Mouse (Mus musculus) hindbrain, embryonic 14.5 days (tissue): Measurements from ENCODE around the gene Adgrf3. TPM values are rescaled to one million over a fixed set of nuclear protein-coding genes. Genes with fewer than 3 reads are reported as not detected.

Source experiments
- ATAC-seq: fragments of 200-750 bp; cut with Nextera tagmentation; 2 replicates; pipeline ENCODE4 v1.8.0; 2017; ENCODE audit warnings: moderate number of reproducible peaks, mild to moderate bottlenecking, moderate TSS enrichment, moderate library complexity; ENCODE audit not compliant: low FRiP score
- DNase-seq: peaks from one replicate; pipeline ENCODE4 v3.0.0-alpha.2; 2015; ENCODE audit warnings: low spot score
- H3K27ac ChIP-seq: fragments of 300-500 bp; sonication (generic); 2 replicates; pipeline ENCODE4 v1.5.1; 2014; ENCODE audit warnings: mild to moderate bottlenecking, moderate library complexity
- H3K27me3 ChIP-seq: fragments of 300-500 bp; sonication (generic); 2 replicates; pipeline ENCODE4 v1.6.1; 2014; ENCODE audit warnings: mild to moderate bottlenecking, low read length, mixed read lengths; ENCODE audit not compliant: control insufficient read depth, insufficient read depth
- H3K36me3 ChIP-seq: fragments of 300-500 bp; sonication (generic); replicated peaks from 2 replicates; pipeline ENCODE4 v1.6.1; 2014; ENCODE audit not compliant: control insufficient read depth, insufficient read depth
- H3K4me1 ChIP-seq: fragments of 300-500 bp; sonication (generic); replicated peaks from 2 replicates; pipeline ENCODE4 v1.6.1; 2014; ENCODE audit warnings: antibody characterized with exemption, low read length, mixed read lengths; ENCODE audit not compliant: control insufficient read depth, insufficient read depth
- H3K4me2 ChIP-seq: fragments of 300-500 bp; sonication (generic); replicated peaks from 2 replicates; pipeline ENCODE4 v1.6.1; 2014; ENCODE audit warnings: mild to moderate bottlenecking, moderate library complexity
- H3K4me3 ChIP-seq: fragments of 300-500 bp; sonication (generic); replicated peaks from 2 replicates; pipeline ENCODE4 v1.5.1; 2014; ENCODE audit warnings: mild to moderate bottlenecking, low read length
- H3K9ac ChIP-seq: fragments of 300-500 bp; sonication (generic); 2 replicates; pipeline ENCODE4 v1.6.1; 2014
- H3K9me3 ChIP-seq: fragments of 300-500 bp; sonication (generic); 2 replicates; pipeline ENCODE4 v1.6.1; 2016; ENCODE audit warnings: low read length; ENCODE audit not compliant: control insufficient read depth
- WGBS: fragments of 180-500 bp; shearing (Covaris S2); extraction: QIAGEN DNeasy Blood & Tissue Kit; methylation state at CpG from one replicate; pipeline ENCODE4 v1.1.7; 2014; 5-methylcytosine and 5-hydroxymethylcytosine counted together
- polyA plus RNA-seq: library from polyadenylated mRNA; unstranded; fragments of >200 nt; fragmentation: Nextera tagmentation; extraction: Ambion mirVana; gene quantifications from 2 replicates; pipeline ENCODE4 v1.2.1, GENCODE M21; 2014

Adgrf3 gene
- polyA plus RNA-seq, 1 experiment from 2014 or later = not detected

DNA sequence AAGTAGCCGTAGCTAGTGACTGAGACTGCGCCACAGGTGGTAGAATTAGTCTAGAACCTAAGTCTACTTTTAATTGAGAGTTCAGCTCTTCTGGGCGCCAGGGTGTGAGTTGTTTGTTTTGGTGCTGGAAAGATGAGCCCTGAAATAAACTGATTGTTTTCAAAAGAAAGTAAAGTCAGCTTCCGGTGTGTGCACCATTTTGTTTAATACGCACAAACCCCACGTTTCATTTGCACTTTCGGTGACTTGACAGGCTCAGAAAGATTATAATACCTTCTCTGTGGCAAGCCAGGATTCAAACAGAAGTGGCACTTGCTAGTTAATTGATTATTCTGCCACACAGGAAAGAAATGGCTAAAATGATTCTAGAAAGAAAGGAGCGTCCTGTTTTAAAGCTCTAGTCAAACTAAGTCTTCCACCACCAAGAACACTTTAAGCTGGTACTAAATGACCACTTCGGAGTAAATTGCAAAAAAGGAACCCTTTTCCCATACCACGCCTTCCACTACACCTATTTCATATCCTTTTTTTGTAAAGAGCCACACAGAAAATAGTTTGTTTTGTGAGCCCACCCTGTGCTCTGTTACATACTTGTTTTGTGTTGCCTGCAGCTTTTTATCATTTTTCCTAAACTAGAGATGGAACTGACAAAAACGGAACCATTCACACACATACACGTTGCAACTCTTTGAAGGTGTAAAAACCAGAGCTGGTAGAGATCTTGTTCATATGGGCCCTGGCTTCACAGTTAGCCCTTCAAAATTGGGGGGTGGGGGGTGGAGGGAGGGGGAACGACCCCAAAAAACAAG lies 49.5 kb downstream of the Adgrf3 start:
- Histone ChIP-seq H3K9me3 (no peaks in the 10 kb centered on the region), H3K4me1 (peaks cover 21% of the 10 kb centered on the region), H3K27ac (peak overlapping the region; percentile 85), H3K9ac (peak overlapping the region; percentile 77), H3K27me3 (no peaks in the 10 kb centered on the region), H3K4me2 (peak overlapping the region; percentile 63), H3K4me3 (peak overlapping the region; percentile 74), H3K36me3 (no peaks in the 10 kb centered on the region)
- no peak for DNase-seq
- 40% methylated on average over 13 of the region's 13 CpGs for WGBS
- no peak for ATAC-seq

DNA sequence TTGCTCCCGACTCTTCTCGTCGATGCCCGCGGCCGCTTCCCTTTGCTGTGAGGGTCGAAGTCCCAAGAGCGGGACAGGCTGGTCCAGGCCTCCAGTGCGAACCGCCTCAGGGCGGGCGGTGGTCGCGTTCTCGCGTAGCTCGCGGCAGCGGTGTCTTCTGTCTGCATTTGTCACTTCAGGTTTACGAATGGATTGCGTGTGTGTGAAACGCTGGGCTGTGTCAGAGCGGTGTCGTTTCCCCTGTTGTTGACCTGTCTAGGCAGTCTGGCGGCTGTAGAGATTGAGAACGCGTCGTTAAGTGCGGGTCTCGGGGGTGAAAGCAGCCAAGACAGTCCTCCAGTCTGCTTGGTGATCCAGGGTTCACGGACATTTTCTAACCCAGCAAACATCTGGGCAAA lies 50.1 kb downstream of the Adgrf3 start:
- H3K4me3 ChIP-seq = peak overlapping the region; percentile 74
- H3K4me1 ChIP-seq = peaks cover 21% of the 10 kb centered on the region
- peak overlapping the region; percentile 63 for H3K4me2 ChIP-seq
- H3K9ac ChIP-seq = peak overlapping the region; percentile 77
- WGBS = under 1% methylated on average over 31 of the region's 31 CpGs
- no peaks in the 10 kb centered on the region for H3K36me3 ChIP-seq
- no peaks in the 10 kb centered on the region for H3K9me3 ChIP-seq
- DNase-seq (no peak), ATAC-seq (peak; percentile 79)
- H3K27ac ChIP-seq = peak overlapping the region; percentile 85
- H3K27me3 ChIP-seq = no peaks in the 10 kb centered on the region

DNA sequence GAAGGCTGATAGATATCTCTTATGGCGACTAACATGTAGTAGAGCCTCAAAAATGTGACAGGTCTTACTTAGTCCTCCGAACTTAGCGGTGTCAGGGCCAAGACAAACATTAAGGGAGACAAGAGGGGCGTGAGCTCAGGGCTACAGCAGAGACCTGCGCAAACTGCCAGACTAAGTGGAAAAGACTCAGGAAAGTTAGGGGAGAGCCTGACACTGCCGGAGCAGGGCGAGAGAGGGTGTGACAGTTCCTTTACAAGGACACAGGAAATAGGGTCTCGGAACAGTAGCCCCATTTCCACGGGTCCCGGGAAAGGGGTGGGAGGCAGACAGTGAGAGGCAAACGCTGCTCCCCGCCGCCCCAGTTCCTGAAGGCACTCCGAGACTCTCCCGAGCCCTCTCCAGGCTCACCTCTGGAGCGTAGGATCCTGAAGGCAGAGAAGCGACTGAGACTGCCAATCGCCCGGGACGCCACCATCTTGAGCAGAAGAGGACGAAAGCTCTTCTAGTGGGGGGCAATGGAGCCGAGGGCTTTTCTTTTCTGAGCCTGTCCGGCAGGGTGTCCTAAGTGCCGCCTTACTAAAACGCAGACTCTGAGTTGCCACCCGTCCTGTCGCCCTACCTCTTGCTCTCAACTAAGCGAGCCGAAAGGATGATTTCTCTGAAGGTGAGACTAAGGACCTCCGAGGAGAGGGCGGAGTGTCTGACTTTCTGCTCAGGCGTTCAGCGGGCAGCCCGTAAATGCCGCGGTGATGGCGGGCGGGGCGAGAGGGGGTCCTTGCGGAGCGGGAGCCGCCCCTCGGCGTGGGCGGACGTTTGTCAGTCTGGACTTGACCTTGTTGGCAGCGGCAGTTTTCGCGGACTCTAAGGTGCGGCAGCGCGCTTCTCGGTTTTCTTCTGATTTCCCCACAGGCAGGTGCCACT lies 50.8 kb downstream of the Adgrf3 start, which contains the start of the genes Hadha and Hadhb:
Gene Hadha (minus strand): TSS at position 689 of the 921 bp plus-strand sequence.
Gene Hadhb (plus strand): TSS at position 775 of the 921 bp plus-strand sequence.
- DNase-seq (peak; percentile 88), ATAC-seq (peak; percentile 92)
- H3K4me3 ChIP-seq = peak within 1 kb of the TSS; percentile 74
- H3K9me3 ChIP-seq = no peaks in the 10 kb centered on the region
- H3K9ac ChIP-seq = peak within 1 kb of the TSS; percentile 77
- under 1% methylated on average over 53 of the region's 53 CpGs for WGBS
- H3K4me2 ChIP-seq = peak within 1 kb of the TSS; percentile 63
- no peaks in the 10 kb centered on the region for H3K27me3 ChIP-seq
- no peaks in the 10 kb centered on the region for H3K36me3 ChIP-seq
- H3K27ac ChIP-seq = peak within 1 kb of the TSS; percentile 85
- peaks cover 21% of the 10 kb centered on the region for H3K4me1 ChIP-seq

DNA sequence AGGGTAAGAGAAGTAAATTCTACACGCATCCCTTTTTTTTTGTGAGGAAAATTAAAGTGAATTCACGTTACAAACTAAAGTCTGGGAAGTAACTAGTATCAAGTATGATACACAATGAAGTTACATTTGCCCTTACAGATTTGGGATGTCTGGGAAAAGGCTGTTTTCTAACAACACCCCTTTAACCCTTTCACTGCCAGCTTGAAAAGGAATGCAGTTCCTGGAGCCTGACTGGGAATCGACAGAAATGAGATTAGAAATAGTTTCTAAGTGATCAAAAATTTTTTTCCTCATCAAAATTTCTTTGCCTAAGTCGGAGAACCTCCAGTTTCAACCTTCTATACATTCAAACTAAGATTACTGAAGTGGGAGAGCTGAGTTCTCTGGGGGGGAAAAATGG lies 51.5 kb downstream of the Adgrf3 start:
- Histone ChIP-seq H3K4me3 (peak overlapping the region; percentile 74), H3K9me3 (no peaks in the 10 kb centered on the region), H3K4me1 (peaks cover 21% of the 10 kb centered on the region), H3K27me3 (no peaks in the 10 kb centered on the region), H3K4me2 (peak overlapping the region; percentile 63), H3K36me3 (no peaks in the 10 kb centered on the region), H3K9ac (peak overlapping the region; percentile 77), H3K27ac (no peak overlapping the region)
- peak; percentile 47 for DNase-seq
- no peak for ATAC-seq
- WGBS = 19% methylated on average over 4 of the region's 4 CpGs

DNA sequence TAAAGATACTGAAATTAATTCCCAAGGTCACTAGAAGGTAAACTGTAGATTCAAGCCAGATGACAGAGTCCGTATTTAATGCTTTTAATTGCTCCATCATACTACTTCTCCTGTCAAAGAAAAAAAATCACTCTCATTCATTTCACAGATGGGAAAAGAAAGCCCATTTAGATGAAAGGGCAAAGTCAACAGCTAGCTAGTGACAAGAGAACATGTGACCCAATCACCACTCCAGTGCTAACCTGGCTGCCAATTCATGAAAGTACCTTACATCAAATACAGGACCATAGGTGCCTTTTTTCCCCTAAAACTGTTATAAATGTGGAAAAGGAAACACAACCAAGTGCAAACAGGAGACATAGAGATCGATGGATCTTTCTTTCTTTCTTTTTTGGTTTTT lies 52.3 kb downstream of the Adgrf3 start:
- H3K36me3 ChIP-seq = no peaks in the 10 kb centered on the region
- no peaks in the 10 kb centered on the region for H3K9me3 ChIP-seq
- no peak overlapping the region for H3K4me2 ChIP-seq
- WGBS = 90% methylated on average over 2 of the region's 2 CpGs
- H3K9ac ChIP-seq = no peak overlapping the region
- peaks cover 21% of the 10 kb centered on the region for H3K4me1 ChIP-seq
- DNase-seq (no peak), ATAC-seq (no peak)
- H3K27me3 ChIP-seq = no peaks in the 10 kb centered on the region
- no peak overlapping the region for H3K4me3 ChIP-seq
- H3K27ac ChIP-seq = no peak overlapping the region

DNA sequence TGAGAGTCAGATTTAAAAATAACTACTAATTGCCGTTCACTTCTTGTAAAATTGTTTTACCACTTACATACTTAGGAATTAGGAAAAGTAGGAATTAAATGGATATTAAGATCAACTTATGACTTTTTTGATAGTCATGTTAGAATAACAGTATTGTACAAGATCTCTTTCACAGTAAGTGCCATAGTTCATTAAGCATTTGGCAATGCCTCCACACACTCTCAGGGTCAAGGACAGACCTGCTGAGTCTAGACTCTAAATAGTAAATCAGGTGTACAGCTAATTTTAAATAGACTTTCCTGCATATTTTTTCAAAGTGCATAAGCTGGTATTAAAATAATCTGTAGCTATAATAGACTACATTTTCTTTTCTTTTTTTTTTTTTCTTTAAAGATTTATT lies 53.1 kb downstream of the Adgrf3 start:
- Histone ChIP-seq H3K9me3 (no peaks in the 10 kb centered on the region), H3K4me3 (no peak overlapping the region), H3K4me1 (peaks cover 17% of the 10 kb centered on the region), H3K36me3 (no peaks in the 10 kb centered on the region), H3K9ac (no peak overlapping the region), H3K27me3 (no peaks in the 10 kb centered on the region), H3K4me2 (no peak overlapping the region), H3K27ac (no peak overlapping the region)
- ATAC-seq (no peak), DNase-seq (no peak)
- 87% methylated on average over 1 of the region's 1 CpGs for WGBS

DNA sequence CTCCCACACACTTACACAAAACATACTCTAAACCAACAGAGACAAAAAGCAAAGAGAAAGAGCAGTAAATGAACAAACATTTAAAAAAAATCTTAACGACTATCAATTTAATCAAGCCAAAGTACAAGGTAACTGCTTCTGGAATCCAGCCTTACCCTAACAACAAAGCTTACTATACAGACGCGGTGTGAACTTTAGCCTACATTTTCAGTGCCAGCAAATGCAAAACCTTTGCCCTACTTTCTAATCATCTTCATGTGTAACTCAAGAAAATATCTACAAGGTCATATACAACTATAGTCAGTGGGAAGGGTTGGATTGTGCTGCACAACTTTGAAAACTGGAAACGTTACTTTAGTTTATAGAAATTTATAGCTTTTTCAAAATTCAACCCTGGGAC lies 53.5 kb downstream of the Adgrf3 start:
- 69% methylated on average over 4 of the region's 4 CpGs for WGBS
- no peak for ATAC-seq
- no peak for DNase-seq
- H3K27ac ChIP-seq = no peak overlapping the region
- H3K9me3 ChIP-seq = no peaks in the 10 kb centered on the region
- peaks cover 17% of the 10 kb centered on the region for H3K4me1 ChIP-seq
- no peak overlapping the region for H3K9ac ChIP-seq
- H3K4me3 ChIP-seq = no peak overlapping the region
- H3K4me2 ChIP-seq = 0 out of 2 replicates have a peak overlapping the region, but pooled peaks have one; percentile 1
- H3K36me3 ChIP-seq = peaks cover 4% of the 10 kb centered on the region; the same call in 1 of the 2 replicates
- H3K27me3 ChIP-seq = no peaks in the 10 kb centered on the region

DNA sequence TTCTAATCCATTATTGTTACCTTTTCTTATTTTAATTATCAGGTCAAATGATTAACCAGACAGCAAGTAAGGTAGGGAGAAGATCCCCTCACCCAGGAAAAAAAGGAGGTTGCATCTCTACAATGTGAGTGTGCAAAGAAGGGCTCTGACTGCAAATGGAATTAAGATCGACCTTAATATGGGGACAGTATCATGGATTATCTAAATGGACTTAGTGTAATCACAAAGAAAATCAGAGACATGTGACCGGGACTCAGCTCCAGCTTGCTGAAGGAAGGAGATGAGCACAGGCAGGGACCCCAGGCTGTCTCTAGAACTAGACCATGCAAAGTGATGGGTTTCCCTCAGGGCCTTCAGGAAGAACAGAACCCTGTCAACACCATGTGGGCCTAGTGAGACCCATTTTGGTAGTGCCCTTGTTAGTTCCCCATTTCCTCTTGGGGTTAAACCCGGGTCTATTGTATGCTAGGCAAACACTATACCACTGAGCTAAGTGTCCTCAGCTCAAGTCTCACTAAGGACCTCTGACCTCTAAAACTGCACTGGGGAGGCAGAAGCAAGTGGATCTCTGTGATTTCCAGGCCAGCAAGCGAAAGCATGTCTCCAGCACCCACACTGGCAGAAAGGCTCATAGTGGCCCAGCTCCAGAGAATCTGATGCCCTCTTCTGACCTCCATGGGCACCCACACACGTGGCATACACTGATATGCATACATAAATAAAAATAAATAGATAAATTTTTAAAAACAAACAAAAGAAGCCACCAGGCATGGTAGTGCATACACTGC lies 57.2 kb downstream of the Adgrf3 start:
- no peak overlapping the region for H3K4me2 ChIP-seq
- DNase-seq = no peak
- no peaks in the 10 kb centered on the region for H3K27me3 ChIP-seq
- peaks cover 2% of the 10 kb centered on the region; the same call in 1 of the 2 replicates for H3K4me1 ChIP-seq
- no peak overlapping the region for H3K4me3 ChIP-seq
- peaks cover 40% of the 10 kb centered on the region for H3K36me3 ChIP-seq
- no peak overlapping the region for H3K27ac ChIP-seq
- H3K9me3 ChIP-seq = no peaks in the 10 kb centered on the region
- 88% methylated on average over 5 of the region's 5 CpGs for WGBS
- H3K9ac ChIP-seq = no peak overlapping the region
- no peak for ATAC-seq
